Mouse (Mus musculus): ENCODE results near the gene Abcc4.

Gene Abcc4

DNA sequence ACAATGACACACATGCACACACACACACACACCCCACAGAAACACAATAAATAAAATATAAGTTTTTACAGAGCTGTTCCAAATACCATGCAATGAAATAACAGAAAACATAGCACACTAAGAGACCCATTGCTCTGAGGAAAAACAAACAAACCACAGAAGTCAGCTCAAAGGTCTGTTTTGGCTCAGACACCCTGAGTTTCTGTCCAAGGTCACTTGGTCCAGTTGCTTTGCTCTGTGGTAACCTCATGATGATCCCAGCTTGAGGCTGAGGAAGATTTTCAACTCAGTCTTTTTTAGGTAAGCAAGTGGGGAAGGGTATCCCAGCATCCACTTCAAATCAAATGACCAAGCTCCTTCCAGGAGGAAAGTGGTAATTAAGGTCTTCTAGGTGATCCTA is 4.9 kb upstream of the Abcc4 start:
- no peak for DNase-seq

DNA sequence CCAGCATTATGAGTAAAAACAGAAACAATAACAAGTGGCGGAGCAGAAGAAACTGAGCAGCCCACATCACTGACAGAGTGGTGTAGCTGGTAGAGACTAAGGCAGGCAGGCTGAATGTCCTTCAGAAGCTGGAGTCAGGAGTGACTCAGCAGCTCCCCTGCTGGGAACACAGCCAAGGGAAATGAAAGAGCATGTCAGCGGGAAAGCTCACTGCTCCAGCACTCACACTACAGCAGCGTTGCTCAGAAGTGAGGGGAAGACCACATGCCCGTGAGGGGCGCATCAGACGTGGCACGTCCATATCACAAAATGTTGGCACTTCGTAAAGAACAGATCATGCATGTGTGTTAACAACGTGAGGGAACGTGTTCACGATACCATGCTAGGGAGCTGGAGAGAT is 3.7 kb upstream of the Abcc4 start:
- DNase-seq = peak; percentile 77 to 81

DNA sequence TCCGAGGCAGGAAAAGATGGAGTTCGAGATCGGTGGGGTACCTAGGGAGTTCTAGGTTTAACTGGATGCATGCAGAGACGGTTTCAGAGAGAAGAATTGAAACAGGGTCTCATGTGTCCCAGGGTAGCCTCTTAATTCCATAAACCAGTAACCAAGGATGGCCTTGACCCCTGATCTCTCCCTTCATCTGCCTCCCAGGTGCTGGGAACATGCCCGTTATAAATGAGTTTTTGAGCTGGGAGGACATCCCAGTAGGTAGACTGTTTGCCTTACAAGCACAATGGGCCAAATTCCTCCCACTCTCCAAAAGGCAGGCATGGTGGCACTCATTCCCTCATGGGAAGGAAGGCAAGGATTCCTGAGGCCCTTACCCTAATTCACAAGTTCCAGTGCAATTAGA is 2.1 kb upstream of the Abcc4 start:
- no peak for DNase-seq

DNA sequence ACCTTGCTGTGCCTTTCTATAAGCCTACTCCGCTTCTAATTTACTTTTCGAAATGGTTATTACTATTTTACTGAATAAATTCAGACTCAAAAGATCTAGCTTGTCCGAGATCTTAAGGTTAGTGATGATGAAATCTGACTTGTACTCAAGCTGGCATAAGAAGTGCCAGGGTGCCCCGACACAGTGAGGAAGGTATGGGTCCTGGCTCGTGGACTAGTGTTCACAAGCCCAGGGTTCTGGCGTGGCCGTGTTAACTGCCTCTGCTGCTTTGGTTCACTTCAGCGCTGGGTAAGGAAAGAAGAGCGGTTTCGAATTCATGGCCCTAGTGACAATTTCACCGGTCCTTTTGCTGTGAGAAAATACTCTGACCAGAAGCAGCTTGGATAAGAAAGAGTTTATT is 943 bp upstream of the Abcc4 start:
- DNase-seq = no peak

DNA sequence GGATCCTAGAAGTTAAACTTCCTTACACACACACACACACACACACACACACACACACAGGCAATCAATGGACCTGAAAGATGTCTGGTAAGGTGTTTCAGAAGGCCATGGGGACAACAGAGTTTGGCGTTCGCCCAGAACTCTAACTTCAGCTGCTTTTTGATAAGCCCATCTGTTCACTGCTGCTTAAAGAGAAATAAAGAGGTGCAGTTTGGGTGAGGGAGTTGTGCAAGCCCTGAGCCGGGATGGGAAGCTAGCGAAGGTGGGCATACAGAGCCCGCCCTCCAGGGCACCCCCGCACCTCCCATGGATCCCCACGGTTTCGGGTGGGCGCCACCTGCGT is 583 bp downstream of the Abcc4 start:
- no peak for DNase-seq

DNA sequence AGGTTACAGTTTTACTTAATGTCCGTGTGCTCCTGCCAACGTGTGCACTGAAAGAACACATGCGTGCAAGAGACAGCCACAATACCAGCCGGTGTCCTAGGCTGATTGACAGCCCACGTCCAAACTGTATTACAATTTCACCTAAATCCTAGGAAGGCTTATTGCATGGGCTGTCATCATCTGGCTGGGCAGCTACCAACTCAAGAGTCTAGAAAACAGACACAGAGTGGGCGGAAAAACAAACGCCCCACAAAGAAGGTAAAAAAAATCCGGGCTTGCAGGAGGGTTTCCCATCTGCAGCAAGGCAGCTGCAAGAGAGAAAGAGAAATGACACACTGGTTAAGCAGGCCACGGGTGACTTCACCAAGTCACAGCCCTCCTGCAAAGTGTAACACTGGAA is 2.7 kb downstream of the Abcc4 start:
- DNase-seq = no peak

DNA sequence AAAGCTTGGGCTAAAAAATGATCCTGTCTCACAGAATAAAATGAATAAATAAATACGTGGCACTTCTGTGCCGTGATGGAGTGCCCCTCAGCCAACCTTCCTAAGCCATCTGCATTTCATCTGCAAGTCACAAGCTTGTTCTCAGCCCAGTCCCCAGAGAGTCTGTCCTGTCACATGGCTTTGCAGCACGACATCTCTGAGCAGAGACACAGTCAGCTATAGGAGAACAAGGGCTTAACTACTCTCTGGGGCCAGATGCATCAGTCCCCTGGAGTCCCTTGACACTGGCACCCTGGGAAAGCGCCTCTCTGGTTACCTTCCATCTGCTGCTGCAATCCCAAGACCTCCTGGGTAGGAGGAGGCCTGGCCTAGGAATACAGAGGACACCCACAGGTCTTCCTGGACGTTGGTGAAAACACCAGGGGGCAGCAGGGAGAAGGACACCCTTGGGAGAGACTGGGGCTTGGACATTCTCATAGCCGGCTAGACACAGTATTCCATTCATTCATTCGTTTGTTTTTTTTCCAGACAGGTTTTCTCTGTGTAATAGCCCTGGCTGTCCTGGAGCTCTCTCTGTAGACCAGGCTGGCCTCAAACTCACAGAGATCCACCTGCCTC is 3.9 kb downstream of the Abcc4 start:
- no peak for DNase-seq

DNA sequence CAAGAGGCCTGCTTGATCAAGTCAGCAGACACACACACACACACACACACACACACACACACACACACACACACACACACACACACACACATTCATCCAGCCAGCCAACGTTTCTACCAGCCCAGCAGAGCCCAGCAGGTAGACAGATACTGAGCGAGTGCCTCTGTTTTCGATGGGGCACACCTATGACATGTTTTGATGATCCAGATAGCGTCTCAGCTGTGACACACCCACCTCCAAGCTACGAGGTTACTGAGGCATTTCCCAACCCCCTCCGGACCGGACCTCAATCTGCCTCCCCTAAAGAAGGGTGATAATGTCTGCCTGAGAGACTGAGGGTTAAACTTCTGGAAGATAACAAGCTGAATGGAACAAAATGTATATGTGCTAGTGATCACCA is 5.4 kb downstream of the Abcc4 start:
- no peak for DNase-seq

DNA sequence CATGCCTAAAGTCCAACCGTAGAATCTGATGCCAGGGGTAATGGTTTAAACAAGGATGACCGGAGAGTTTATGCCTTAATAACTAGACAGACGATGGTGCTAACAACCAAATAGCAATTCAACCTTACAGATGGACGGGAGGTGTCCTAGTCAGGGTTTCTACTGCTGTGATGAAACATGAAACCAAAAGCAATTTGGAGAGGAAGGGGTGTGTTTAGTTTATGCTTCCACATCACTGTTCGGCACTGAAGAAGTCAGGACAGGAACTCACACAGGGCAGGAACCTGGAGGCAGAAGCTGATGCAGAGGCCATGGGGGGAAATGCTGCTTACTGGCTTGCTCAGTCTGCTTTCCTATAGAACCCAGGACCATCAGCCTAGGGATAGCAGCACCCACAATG is 6.1 kb downstream of the Abcc4 start:
- DNase-seq = no peak

DNA sequence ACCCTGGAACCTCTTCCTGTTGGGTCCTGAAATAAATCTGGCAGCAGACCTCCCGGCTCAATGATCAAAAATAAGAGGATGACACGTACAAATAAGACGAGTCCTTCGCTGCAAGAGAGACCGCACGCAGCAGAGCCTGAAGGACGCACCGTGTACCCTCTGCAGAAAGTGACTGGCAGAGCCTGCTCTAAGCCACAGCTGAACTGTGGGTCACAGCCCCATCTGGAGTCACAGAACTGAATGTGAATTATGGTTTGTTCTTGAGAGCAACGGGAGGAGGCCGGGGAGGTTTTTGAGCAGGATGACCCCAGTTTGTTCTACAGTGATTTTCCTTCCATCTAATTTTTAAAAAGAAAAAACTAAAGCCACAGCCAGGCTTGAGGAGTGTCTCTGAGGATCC is 6.5 kb downstream of the Abcc4 start:
- DNase-seq = no peak

DNA sequence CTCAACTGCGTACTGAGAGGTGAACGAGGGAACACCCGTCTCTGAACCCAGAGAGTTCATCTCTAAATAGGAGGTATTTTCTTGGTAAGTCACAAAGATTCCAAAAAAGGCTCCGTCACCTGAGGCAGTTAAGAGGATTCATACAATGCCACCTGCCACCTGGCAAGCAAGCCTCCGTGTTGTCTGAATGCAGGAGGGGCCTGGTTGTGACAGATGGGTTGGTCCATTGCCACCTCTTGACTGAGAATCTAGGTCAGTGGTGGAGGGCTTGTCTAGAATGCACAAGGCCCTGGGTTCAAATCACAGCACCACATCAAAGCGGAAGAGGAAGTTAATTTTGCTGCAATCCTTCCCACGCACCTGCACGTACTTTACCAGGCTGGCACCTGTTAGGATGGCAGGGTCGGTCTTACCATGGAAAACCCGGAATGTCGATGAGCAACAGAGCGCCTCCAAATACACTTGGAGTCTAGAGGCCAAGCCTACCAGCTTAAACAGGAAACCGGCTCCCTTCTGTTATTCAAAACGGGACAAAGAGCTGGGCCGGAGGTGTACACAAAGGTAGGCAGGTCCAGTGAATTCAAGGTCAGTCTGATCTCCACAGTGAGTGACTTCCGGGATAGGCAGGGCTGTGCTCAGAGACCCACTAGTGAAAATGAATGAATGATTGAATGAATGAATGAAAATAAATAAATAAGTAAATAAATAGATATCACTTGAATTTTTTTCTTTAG is 9.3 kb downstream of the Abcc4 start:
- peak; percentile 51 to 53 for DNase-seq

DNA sequence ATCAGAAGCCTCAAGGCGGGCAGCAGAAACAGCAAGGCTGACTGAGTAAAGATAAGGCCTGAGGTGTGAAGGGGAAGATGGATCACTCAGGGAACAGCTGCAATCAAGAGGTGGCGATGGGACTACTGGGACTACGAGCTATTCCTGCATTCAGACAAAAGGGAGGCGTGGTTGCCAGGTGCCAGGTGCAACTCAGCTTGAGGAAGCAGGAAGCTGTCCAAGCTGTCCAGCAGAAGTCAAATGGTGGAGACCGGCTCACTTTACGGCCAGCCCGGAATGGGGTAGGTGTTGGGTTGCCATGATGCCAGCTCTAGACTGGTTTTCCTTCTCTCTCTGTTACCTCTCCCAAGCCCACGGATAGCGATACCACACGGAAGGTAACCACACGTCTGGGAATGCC is 10.2 kb downstream of the Abcc4 start:
- DNase-seq = peak; percentile 30

DNA sequence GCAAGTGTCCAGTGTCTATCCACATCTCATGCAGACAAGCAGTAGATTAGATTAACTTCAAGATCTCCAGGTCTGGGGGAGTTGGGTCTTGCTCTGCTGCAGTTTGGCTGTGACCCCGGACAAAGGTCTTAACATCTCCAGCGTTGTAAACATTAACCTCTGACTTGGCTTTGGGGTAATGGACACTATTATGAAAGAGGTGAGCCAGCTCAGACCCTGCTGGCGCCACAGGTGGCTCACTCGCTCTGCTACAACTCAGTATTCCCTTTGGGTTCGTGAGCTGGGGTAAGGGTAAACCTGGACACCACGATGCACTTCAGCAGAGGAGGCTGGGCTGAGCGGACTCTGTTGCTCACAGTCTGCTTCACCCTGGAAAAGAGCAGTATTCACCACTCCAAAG is 11.7 kb downstream of the Abcc4 start:
- DNase-seq = no peak

DNA sequence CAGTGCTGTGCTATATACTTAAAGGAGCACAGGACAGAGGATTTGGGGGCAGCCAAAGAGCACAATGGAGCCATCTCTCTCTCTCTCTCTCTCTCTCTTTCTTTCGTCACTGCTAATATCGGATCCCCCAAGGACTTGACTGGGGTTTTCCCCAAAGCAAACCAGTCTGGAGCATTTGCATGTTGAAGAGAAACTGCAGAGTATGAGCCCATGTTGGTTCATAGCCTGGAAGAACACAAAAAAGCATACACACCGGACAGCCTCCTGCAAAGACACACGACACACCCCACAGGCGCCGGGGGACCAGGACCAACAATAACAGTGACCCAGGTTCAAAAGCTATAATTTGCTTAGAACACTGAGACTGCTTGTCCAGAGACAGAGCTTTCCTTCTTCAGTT is 14.1 kb downstream of the Abcc4 start:
- no peak for DNase-seq

DNA sequence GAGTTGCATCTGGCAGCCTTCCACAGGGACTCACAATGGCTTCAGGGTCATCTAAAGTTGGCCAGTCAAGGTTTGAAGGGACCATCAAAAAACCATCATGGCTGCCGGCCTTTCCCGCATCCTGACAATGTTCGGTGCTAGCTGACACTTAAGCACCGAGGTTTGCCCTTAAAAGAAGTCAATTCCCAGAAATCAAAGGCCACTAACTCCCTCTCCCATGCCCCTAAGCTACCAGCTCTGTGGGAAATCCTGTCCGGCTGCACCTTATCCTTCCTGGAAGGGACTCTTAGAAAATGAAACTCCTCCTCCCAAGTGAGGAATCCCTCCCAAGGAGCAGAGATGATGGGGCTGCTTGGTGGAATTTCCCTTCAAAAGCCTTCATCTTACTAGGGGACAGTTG is 14.6 kb downstream of the Abcc4 start:
- DNase-seq = no peak

DNA sequence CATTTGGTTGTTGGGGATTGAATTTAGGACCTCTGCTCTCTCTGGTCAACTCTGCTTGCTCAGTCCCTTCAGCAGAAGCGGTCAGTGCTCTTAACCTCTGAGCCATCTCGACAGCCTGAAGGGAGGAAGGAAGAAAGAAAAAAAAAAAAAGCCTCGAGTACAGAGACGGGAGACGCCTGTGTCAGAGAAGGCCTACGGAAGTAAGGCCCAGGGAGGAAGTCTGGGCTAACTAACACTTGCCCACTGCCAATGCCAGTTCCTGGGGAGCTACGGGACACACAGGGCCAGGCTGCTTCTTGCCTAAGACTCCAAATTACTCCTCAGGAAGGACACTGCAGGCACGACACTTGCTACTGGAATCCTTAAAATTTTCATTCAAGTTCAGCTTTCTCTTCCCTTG is 15.1 kb downstream of the Abcc4 start:
- no peak for DNase-seq

DNA sequence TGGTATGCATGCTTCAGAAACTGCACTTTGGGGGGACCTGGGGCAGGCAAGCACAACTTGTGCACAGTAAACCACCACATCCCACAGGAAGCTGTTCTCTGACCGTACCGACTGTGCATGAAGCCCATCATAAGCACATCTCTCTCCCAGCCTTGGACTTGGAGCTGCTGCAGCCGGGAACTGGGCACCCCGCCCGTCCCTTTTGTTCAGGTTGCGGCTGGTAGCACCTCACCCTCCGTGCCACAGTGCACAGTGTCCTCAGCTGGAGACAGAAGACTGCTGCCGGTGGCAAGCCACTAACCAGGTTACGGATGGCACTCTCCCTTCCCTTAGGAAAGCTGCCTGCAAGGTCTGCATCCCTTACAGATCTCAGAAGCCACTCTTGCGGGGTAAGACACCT is 15.7 kb downstream of the Abcc4 start:
- no peak for DNase-seq

DNA sequence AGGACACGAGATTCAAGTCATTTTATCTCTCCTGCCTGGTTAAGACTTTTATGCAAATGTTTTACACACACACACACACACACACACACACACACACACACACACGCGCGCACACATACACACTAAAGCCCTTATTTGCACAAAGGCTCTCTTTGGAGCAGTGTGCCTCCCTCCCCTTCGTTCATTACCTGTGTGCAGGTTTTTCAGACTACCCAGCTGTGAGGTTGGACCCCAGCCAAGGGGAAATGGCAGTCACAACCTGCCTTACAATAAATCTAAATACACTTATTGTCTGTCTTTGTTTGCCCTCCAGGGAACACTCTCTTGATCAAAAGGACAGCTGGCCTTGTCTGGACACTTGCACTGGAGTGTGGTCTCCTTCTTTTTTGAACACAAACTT is 17.4 kb downstream of the Abcc4 start:
- DNase-seq = no peak

DNA sequence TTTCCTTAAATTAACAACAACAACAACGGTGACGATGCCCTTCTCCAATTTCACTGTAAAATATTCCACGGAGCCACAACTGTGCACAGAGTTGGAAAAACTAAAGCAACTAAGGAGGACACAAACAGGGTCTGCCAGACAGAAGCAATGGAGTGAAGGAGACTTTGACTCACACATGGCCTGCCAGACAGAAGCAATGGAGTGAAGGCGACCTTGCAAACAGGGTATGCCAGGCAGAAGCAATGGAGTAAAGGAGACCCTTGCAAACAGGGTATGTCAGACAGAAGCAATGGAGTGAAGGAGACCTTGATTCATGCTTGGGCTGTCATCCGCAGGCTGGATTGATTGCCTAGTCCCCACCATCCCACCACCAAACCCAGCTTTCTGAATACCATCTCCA is 19.2 kb downstream of the Abcc4 start:
- DNase-seq = no peak

DNA sequence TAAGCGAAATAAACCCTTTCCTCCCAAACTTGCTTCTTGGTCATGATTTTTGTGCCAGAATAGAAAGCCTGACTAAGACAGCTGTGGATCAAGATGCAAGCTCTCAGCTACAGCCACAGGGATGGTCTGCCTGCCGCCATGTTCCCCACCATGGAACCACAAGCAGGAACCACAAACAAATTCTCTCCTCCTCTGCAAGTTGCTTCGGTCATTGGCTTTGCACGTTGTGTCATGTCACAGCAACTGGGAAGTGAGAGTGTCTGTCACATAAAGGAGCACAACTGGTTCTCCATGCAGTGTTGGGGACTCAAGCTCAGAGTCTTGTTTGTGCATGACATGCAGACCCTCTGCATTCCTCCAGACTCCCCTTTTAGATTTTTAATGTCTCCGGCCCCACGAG is 20.4 kb downstream of the Abcc4 start:
- no peak for DNase-seq

DNA sequence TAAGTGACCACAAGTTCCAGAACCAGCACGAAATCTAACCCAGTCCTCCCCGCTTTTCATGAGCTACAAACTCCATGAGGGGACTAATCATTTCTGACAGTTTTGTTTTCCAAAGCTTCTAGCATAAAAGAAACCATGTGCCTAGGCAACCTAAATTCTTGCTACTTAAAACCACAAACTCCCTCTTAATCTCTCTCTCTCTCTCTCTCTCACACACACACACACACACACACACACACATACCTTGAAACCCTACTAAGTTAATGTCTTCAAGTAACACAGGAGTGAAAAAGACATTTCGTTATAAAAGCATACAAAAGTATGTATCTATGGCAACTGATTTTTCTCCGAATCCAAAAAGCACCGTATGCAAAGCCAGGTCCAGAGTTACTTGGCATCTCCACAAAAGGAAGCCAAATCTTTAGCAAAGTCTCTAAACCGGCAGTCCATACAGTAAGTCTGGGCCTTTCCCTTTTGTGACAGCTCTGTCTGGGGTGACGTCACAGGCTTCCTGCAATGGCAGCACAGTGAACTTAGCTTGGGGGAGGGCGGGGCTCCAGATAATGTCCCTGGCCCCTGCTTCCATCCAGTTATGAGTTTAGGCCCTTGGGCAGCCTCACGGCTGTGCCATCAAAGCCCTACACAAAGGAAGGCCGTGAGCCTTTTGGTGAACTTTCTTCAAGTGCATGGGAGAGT is 23.5 kb downstream of the Abcc4 start:
- DNase-seq = no peak

DNA sequence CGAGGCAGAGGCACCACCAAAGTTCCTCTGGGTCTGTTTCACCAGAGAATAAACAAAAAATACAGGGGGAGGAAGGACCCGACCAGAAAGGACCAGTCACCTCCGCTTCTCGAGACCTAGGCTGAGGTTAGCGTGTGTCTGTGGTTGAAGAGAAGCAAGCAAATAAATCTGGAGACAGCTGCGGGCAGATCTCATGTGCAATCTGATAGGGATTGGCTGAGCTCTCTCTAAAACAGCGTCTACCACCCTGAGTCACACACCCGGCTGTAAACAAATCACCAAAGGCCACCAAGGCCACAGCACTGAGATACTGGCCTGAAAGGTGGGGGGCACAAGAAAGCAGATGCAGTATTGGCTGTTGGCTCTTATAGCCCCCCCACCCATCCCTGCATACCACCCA is 24.9 kb downstream of the Abcc4 start:
- DNase-seq = no peak

DNA sequence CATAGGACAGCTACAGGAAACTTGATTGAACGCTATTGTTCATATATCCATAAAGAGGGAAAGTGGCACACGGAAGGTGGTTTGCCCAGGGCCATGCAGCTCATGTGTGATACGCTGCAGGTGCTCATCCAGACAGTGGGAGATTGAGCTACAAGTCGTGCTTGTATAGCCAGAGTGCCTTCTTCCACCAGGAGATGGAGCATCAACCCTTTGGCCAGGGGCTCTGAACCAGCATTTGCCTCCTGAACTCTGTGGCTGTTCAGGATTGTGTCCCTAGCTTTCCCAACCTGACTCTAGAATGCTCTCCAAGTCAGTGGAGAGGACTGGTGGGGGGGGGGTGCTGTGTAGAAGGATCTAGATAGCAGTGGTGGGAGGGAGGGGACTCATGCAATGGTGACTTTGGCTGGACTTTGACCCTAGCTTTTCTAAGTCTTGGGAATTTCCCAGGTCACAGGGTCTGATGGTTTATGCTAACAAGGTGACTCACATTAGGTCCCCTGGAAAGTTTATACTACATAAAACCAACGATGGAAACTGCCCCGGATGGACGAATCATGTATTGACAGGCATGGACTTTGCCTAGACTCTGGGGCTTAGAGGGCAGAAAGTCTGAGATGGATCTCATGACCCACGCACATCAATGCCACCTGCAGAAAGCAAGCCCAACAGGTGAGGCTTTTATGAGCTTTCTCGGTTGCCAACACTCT is 27.6 kb downstream of the Abcc4 start:
- no peak for DNase-seq

Data from cerebellum, postnatal 36 days (tissue).